Mouse (Mus musculus) heart, embryonic 14.5 days (tissue): ENCODE measurements around the gene Scnn1b. TPM values are rescaled to one million over a fixed set of nuclear protein-coding genes. Genes with fewer than 3 reads are reported as not detected.

Experiments used
- ATAC-seq: fragments of 200-750 bp; cut with Nextera tagmentation; 2 replicates; pipeline ENCODE4 v1.8.0; 2017; ENCODE audit warnings: low read depth, moderate TSS enrichment; ENCODE audit not compliant: insufficient number of reproducible peaks, insufficient read depth, low FRiP score
- H3K27ac ChIP-seq, 2 experiments: fragments of 200-500 bp in 1 of 2; fragments of 300-500 bp in 1 of 2; sonication (generic) in 1 of 2; replicated peaks in 1 of 2; 2 replicates each; pipeline ENCODE4 v1.5.1; 2012 to 2014; ENCODE audit warnings: low read depth in 2 of 2, low read length in 2 of 2, control low read depth in 1 of 2, mild to moderate bottlenecking in 1 of 2, mixed read lengths in 1 of 2; ENCODE audit not compliant: control insufficient read depth in 1 of 2, insufficient read depth in 1 of 2
- H3K27me3 ChIP-seq: fragments of 300-500 bp; sonication (generic); 2 replicates; pipeline ENCODE4 v1.6.1; 2014; ENCODE audit warnings: mild to moderate bottlenecking, low read length, control low read depth; ENCODE audit not compliant: control insufficient read depth, insufficient read depth
- H3K36me3 ChIP-seq: fragments of 300-500 bp; sonication (generic); 2 replicates; pipeline ENCODE4 v1.6.1; 2014; ENCODE audit warnings: mild to moderate bottlenecking, control low read depth, low read length, mixed read lengths; ENCODE audit not compliant: control insufficient read depth, insufficient read depth
- H3K4me1 ChIP-seq, 2 experiments: fragments of 200-500 bp in 1 of 2; fragments of 300-500 bp in 1 of 2; sonication (generic) in 1 of 2; 2 replicates each; pipeline ENCODE4 v1.6.1; 2012 to 2014; ENCODE audit warnings: low read length in 2 of 2, control low read depth in 1 of 2, mixed read lengths in 1 of 2; ENCODE audit not compliant: control insufficient read depth in 2 of 2, insufficient read depth in 2 of 2
- H3K4me2 ChIP-seq: fragments of 300-500 bp; sonication (generic); 2 replicates; pipeline ENCODE4 v1.6.1; 2014; ENCODE audit warnings: mild to moderate bottlenecking, low read length
- H3K4me3 ChIP-seq, 2 experiments: fragments of 200-500 bp in 1 of 2; fragments of 300-500 bp in 1 of 2; sonication (generic) in 1 of 2; 2 replicates each; pipeline ENCODE4 v1.5.1; 2012 to 2014; ENCODE audit warnings: low read length in 2 of 2, mild to moderate bottlenecking in 2 of 2, control low read depth in 1 of 2, low read depth in 1 of 2, moderate library complexity in 1 of 2; ENCODE audit not compliant: control insufficient read depth in 1 of 2, insufficient read depth in 1 of 2
- H3K9ac ChIP-seq: fragments of 300-500 bp; sonication (generic); 2 replicates; pipeline ENCODE4 v1.6.1; 2014; ENCODE audit warnings: mild to moderate bottlenecking, low read length
- H3K9me3 ChIP-seq: fragments of 300-500 bp; sonication (generic); 2 replicates; pipeline ENCODE4 v1.6.1; 2016; ENCODE audit warnings: low read length, control low read depth; ENCODE audit not compliant: control insufficient read depth
- WGBS: fragments of 180-500 bp; shearing (Covaris S2); extraction: QIAGEN DNeasy Blood & Tissue Kit; methylation state at CpG from one replicate; pipeline ENCODE4 v1.1.7; 2014; 5-methylcytosine and 5-hydroxymethylcytosine counted together
- polyA plus RNA-seq: library from polyadenylated mRNA; unstranded; fragments of >200 nt; fragmentation: Nextera tagmentation; extraction: Ambion mirVana; gene quantifications from 2 replicates; pipeline ENCODE4 v1.2.1, GENCODE M21; 2014

Scnn1b gene
- polyA plus RNA-seq, result 0.18 TPM in 1 of 2 replicates, not detected in the other

GRCm38 (mm10) chr7:121864858-121865585 is at the start of gene Scnn1b:
Gene Scnn1b (plus strand): TSS chr7:121865038.
- Histone ChIP-seq H3K9ac (no peak within 1 kb of the TSS), H3K27me3 (peaks cover 35% of the 10 kb centered on the region)

GRCm38 (mm10) chr7:121821632-121822031 is 43.2 kb upstream of the Scnn1b start:
- H3K9me3 ChIP-seq, result no peaks in the 10 kb centered on the region
- H3K36me3 ChIP-seq, result no peaks in the 10 kb centered on the region
- ATAC-seq, result no peak
- H3K27me3 ChIP-seq, result no peaks in the 10 kb centered on the region
- H3K9ac ChIP-seq, result no peak overlapping the region
- H3K4me1 ChIP-seq, result no peaks in the 10 kb centered on the region
- H3K4me3 ChIP-seq, result no peak overlapping the region
- WGBS, result 84% methylated on average over 6 of the region's 6 CpGs
- H3K4me2 ChIP-seq, result no peak overlapping the region
- H3K27ac ChIP-seq, result no peak overlapping the region

More at GRCm38 (mm10) chr7:121864858-121865585, at the start of gene Scnn1b:
- peaks cover 5 to 7% of the 10 kb centered on the region in 2 experiments for H3K4me1 ChIP-seq
- peak within 1 kb of the TSS; percentile 61 for H3K4me2 ChIP-seq
- no peaks in the 10 kb centered on the region for H3K9me3 ChIP-seq
- WGBS, result 3% methylated on average over 39 of the region's 42 CpGs
- no peak within 1 kb of the TSS for H3K27ac ChIP-seq
- no peaks in the 10 kb centered on the region for H3K36me3 ChIP-seq
- ATAC-seq, result no peak
- peak within 1 kb of the TSS; percentile 27 to 35 for H3K4me3 ChIP-seq

- Histone ChIP-seq H3K27ac (no peak overlapping the region), H3K4me2 (no peak overlapping the region), H3K9me3 (no peaks in the 10 kb centered on the region), H3K9ac (no peak overlapping the region), H3K27me3 (no peaks in the 10 kb centered on the region), H3K36me3 (no peaks in the 10 kb centered on the region), H3K4me1 (no peaks in the 10 kb centered on the region), H3K4me3 (no peak overlapping the region)
- ATAC-seq, result no peak
- WGBS, result 68% methylated on average over 1 of the region's 1 CpGs
These were observed 36.4 kb upstream of the Scnn1b start for GRCm38 (mm10) chr7:121828481-121828880.

GRCm38 (mm10) chr7:121835392-121835791 is 29.4 kb upstream of the Scnn1b start:
- H3K4me1 ChIP-seq, result peaks cover under 1 to 2% of the 10 kb centered on the region in 2 experiments; a peak in 1 of 4 replicates
- H3K9ac ChIP-seq, result no peak overlapping the region
- no peak for ATAC-seq
- H3K27ac ChIP-seq, result no peak overlapping the region
- no peaks in the 10 kb centered on the region for H3K27me3 ChIP-seq
- no peak overlapping the region for H3K4me3 ChIP-seq
- H3K36me3 ChIP-seq, result no peaks in the 10 kb centered on the region
- H3K9me3 ChIP-seq, result peaks cover 5% of the 10 kb centered on the region; the same call in 1 of the 2 replicates
- 79% methylated on average over 7 of the region's 7 CpGs for WGBS
- H3K4me2 ChIP-seq, result no peak overlapping the region

- Histone ChIP-seq H3K36me3 (no peaks in the 10 kb centered on the region), H3K9ac (no peak overlapping the region), H3K27ac (no peak overlapping the region), H3K9me3 (peaks cover 5% of the 10 kb centered on the region; the same call in 1 of the 2 replicates), H3K4me3 (no peak overlapping the region), H3K4me2 (no peak overlapping the region), H3K27me3 (no peaks in the 10 kb centered on the region), H3K4me1 (peaks cover 8 to 9% of the 10 kb centered on the region in 2 experiments; a peak in 3 of 4 replicates)
- ATAC-seq, result no peak
- WGBS, result 82% methylated on average over 7 of the region's 7 CpGs
These were observed 28.0 kb upstream of the Scnn1b start for GRCm38 (mm10) chr7:121836827-121837226.

- no peaks in the 10 kb centered on the region for H3K36me3 ChIP-seq
- 0 out of 2 replicates have a peak overlapping the region, but pooled peaks have one; percentile 21 for H3K9ac ChIP-seq
- no peak overlapping the region for H3K4me3 ChIP-seq
- ATAC-seq, result no peak
- peak overlapping the region; percentile 40 for H3K4me2 ChIP-seq
- peak overlapping the region; percentile 75 to 85 for H3K27ac ChIP-seq
- peaks cover 8 to 12% of the 10 kb centered on the region in 2 experiments; a peak in 3 of 4 replicates for H3K4me1 ChIP-seq
- H3K9me3 ChIP-seq, result peaks cover under 1% of the 10 kb centered on the region; the same call in 1 of the 2 replicates
- 19% methylated on average over 7 of the region's 7 CpGs for WGBS
- no peaks in the 10 kb centered on the region for H3K27me3 ChIP-seq
These were observed 24.0 kb upstream of the Scnn1b start for GRCm38 (mm10) chr7:121840810-121841209.

GRCm38 (mm10) chr7:121842234-121842633 is 22.6 kb upstream of the Scnn1b start:
- H3K27ac ChIP-seq, result no peak overlapping the region
- WGBS, result 33% methylated on average over 6 of the region's 6 CpGs

More at GRCm38 (mm10) chr7:121842234-121842633, 22.6 kb upstream of the Scnn1b start:
- Histone ChIP-seq H3K4me3 (no peak overlapping the region), H3K4me2 (no peak overlapping the region), H3K36me3 (no peaks in the 10 kb centered on the region), H3K9me3 (no peaks in the 10 kb centered on the region), H3K4me1 (peaks cover 8 to 12% of the 10 kb centered on the region in 2 experiments; a peak in 3 of 4 replicates), H3K27me3 (no peaks in the 10 kb centered on the region), H3K9ac (no peak overlapping the region)
- no peak for ATAC-seq
